Mouse (Mus musculus) small intestine, adult 2 months (tissue): ENCODE data around the gene Negr1. TPM values are rescaled to one million over a fixed set of nuclear protein-coding genes. Genes with fewer than 3 reads are reported as not detected.

ENCODE experiments used
- H3K27ac ChIP-seq: fragments of 200-500 bp; 2 replicates; pipeline ENCODE4 v1.5.1; 2012; ENCODE audit warnings: low read depth, low read length, control low read depth, inconsistent platforms; ENCODE audit not compliant: insufficient read depth
- H3K27me3 ChIP-seq: fragments of 200-500 bp; 2 replicates; pipeline ENCODE4 v1.6.1; 2012; ENCODE audit warnings: mild to moderate bottlenecking, moderate library complexity, low read length, inconsistent platforms; ENCODE audit not compliant: control insufficient read depth, insufficient read depth
- H3K36me3 ChIP-seq: fragments of 200-500 bp; 2 replicates; pipeline ENCODE4 v1.6.1; 2012; ENCODE audit warnings: mild to moderate bottlenecking, low read length, control low read depth, inconsistent platforms; ENCODE audit not compliant: control insufficient read depth, insufficient read depth
- H3K4me1 ChIP-seq: fragments of 200-500 bp; 2 replicates; pipeline ENCODE4 v1.6.1; 2012; ENCODE audit warnings: low read length, inconsistent platforms, mixed read lengths; ENCODE audit not compliant: control insufficient read depth, insufficient read depth, insufficient read length
- H3K4me3 ChIP-seq: fragments of 200-500 bp; 2 replicates; pipeline ENCODE4 v1.5.1; 2012; ENCODE audit warnings: low read depth, mild to moderate bottlenecking, control low read depth, inconsistent platforms, low read length, moderate library complexity
- CTCF ChIP-seq: fragments of 200-500 bp; IDR thresholded peaks from 2 replicates; pipeline ENCODE4 v1.5.1; 2012; ENCODE audit warnings: low read depth, mild to moderate bottlenecking, control low read depth, inconsistent platforms, low read length, moderate library complexity, mixed read lengths; ENCODE audit not compliant: insufficient replicate concordance, insufficient read length; ENCODE audit errors: extremely low read depth
- POLR2A ChIP-seq: fragments of 200-500 bp; IDR thresholded peaks from 2 replicates; pipeline ENCODE4 v1.6.1; 2012; ENCODE audit warnings: low read depth, mild to moderate bottlenecking, control low read depth, inconsistent platforms, low read length, moderate library complexity
- WGBS: fragments of 180-500 bp; shearing (Covaris S2); methylation state at CpG from one replicate; pipeline ENCODE4 v1.1.7; 2018; 5-methylcytosine and 5-hydroxymethylcytosine counted together
- polyA plus RNA-seq: library from polyadenylated mRNA; depleted of rRNA; stranded (reverse); fragments of >200 nt; gene quantifications from 2 replicates; pipeline ENCODE4 v1.2.3, GENCODE M21; 2012

The Negr1 gene
- polyA plus RNA-seq, 1 experiment: 0.35 TPM

GRCm38 (mm10) chr3:156901140-156901539 lies 339.5 kb downstream of the Negr1 start:
- H3K27me3 ChIP-seq: no peaks in the 10 kb centered on the region
- no peaks in the 10 kb centered on the region for H3K4me1 ChIP-seq
- 82% methylated on average over 3 of the region's 3 CpGs for WGBS
- H3K36me3 ChIP-seq: no peaks in the 10 kb centered on the region
- H3K27ac ChIP-seq: no peak overlapping the region
- TF ChIP-seq POLR2A (no peak), CTCF (no peak)
- H3K4me3 ChIP-seq: no peak overlapping the region

- WGBS: 81% methylated on average over 9 of the region's 9 CpGs
- Histone ChIP-seq H3K27me3 (no peaks in the 10 kb centered on the region), H3K4me1 (no peaks in the 10 kb centered on the region), H3K4me3 (no peak overlapping the region), H3K36me3 (no peaks in the 10 kb centered on the region), H3K27ac (no peak overlapping the region)
- TF ChIP-seq POLR2A: no peak
- TF ChIP-seq CTCF: no peak
Measured at GRCm38 (mm10) chr3:156903925-156904576, 342.5 kb downstream of the Negr1 start.

- Histone ChIP-seq H3K4me1 (no peaks in the 10 kb centered on the region), H3K27me3 (no peaks in the 10 kb centered on the region), H3K27ac (no peak overlapping the region), H3K36me3 (no peaks in the 10 kb centered on the region), H3K4me3 (no peak overlapping the region)
- no peak for TF ChIP-seq CTCF
- no peak for TF ChIP-seq POLR2A
- WGBS: 78% methylated on average over 3 of the region's 3 CpGs
Measured at GRCm38 (mm10) chr3:156912816-156913215, 351.2 kb downstream of the Negr1 start.

- Histone ChIP-seq H3K4me1 (no peaks in the 10 kb centered on the region), H3K36me3 (no peaks in the 10 kb centered on the region), H3K27ac (no peak overlapping the region), H3K4me3 (no peak overlapping the region), H3K27me3 (no peaks in the 10 kb centered on the region)
- TF ChIP-seq CTCF: no peak
- no peak for TF ChIP-seq POLR2A
Measured at GRCm38 (mm10) chr3:156921369-156921768, 359.8 kb downstream of the Negr1 start.

- H3K4me3 ChIP-seq: no peak overlapping the region
- no peaks in the 10 kb centered on the region for H3K4me1 ChIP-seq
- no peaks in the 10 kb centered on the region for H3K36me3 ChIP-seq
- 60% methylated on average over 1 of the region's 1 CpGs for WGBS
- TF ChIP-seq CTCF (no peak), POLR2A (no peak)
- no peaks in the 10 kb centered on the region for H3K27me3 ChIP-seq
- no peak overlapping the region for H3K27ac ChIP-seq
Measured at GRCm38 (mm10) chr3:156923159-156923558, 361.6 kb downstream of the Negr1 start.

GRCm38 (mm10) chr3:156925102-156925501 lies 363.5 kb downstream of the Negr1 start:
- no peak overlapping the region for H3K4me3 ChIP-seq
- 87% methylated on average over 5 of the region's 5 CpGs for WGBS
- H3K36me3 ChIP-seq: no peaks in the 10 kb centered on the region
- H3K4me1 ChIP-seq: no peaks in the 10 kb centered on the region
- H3K27ac ChIP-seq: no peak overlapping the region
- TF ChIP-seq CTCF: no peak
- TF ChIP-seq POLR2A: no peak
- no peaks in the 10 kb centered on the region for H3K27me3 ChIP-seq

- no peak overlapping the region for H3K27ac ChIP-seq
- no peak overlapping the region for H3K4me3 ChIP-seq
- H3K36me3 ChIP-seq: no peaks in the 10 kb centered on the region
- WGBS: 55% methylated on average over 5 of the region's 5 CpGs
- TF ChIP-seq CTCF: no peak
- no peak for TF ChIP-seq POLR2A
- no peaks in the 10 kb centered on the region for H3K27me3 ChIP-seq
- H3K4me1 ChIP-seq: no peaks in the 10 kb centered on the region
Measured at GRCm38 (mm10) chr3:156928396-156929061, 366.9 kb downstream of the Negr1 start.
